Mouse (Mus musculus): ENCODE data around the gene Otos.

GRCm38 (mm10) chr1:92636015-92636414 lies 12.6 kb downstream of the Otos start:
- TF ChIP-seq CTCF (IDR thresholded peaks at IDR 0.05; ENCODE audit: borderline replicate concordance, insufficient read depth, low read depth, low read length): no peak
- TF ChIP-seq POLR2A (IDR thresholded peaks at IDR 0.05; ENCODE audit: borderline replicate concordance, insufficient read depth, low read length): no peak
